Mouse (Mus musculus) small intestine, adult 2 months (tissue): Measurements from ENCODE around the gene Zeb2.

Source experiments
- CTCF ChIP-seq: fragments of 200-500 bp; IDR thresholded peaks from 2 replicates; pipeline ENCODE4 v1.5.1; 2012; ENCODE audit warnings: low read depth, mild to moderate bottlenecking, control low read depth, inconsistent platforms, low read length, moderate library complexity, mixed read lengths; ENCODE audit not compliant: insufficient replicate concordance, insufficient read length; ENCODE audit errors: extremely low read depth
- POLR2A ChIP-seq: fragments of 200-500 bp; IDR thresholded peaks from 2 replicates; pipeline ENCODE4 v1.6.1; 2012; ENCODE audit warnings: low read depth, mild to moderate bottlenecking, control low read depth, inconsistent platforms, low read length, moderate library complexity

DNA sequence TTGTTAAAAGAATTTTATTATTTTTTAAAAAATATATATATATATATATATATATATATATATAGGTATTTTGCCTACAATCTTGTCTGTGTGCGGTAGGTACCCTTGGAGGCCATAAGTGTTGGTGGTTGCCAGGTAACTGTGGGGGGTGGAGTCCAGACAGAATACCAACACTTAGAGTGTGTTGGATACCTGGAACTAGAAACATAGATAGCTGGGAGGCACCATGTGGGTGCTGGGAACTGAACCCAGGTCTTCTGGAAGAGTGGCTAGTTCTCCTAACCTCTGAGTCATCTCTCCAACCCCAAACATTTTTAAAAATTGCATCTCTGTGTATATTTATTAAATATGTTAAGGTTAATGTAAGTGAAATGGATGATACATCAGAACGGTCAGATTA, 11.5 kb upstream of the Zeb2 start:
- no peak for TF ChIP-seq CTCF
- TF ChIP-seq POLR2A, result no peak
